Mouse (Mus musculus): ENCODE data around the gene Olfm4. TPM values are rescaled to one million over a fixed set of nuclear protein-coding genes. Genes with fewer than 3 reads are reported as not detected.

The Olfm4 gene
- polyA plus RNA-seq (2017; shearing (Covaris generic)): not detected

GRCm38 (mm10) chr14:79983781-79984180 is at the start of gene Olfm4:
Gene Olfm4 (plus strand): TSS chr14:79984081.

Other genes starting within 250 kb of the Olfm4 start
- gene Pcdh8, start 212.8 kb upstream of the Olfm4 start, polyA plus RNA-seq (2017; shearing (Covaris generic)): not detected